ENCODE assay signal across 12 mouse cellular contexts in genomic region chr11:102608691-102609090, GRCm38 (mm10). TPM values are rescaled to one million over a fixed set of nuclear protein-coding genes. Genes with fewer than 3 reads are reported as not detected.
DNase-seq lines count a peak whose midpoint lies in the region; ATAC-seq lines count a peak whose summit lies in the region.
"Had no signal": no experiment of that assay in that cellular context is flagged by ENCODE, and none has a peak within 500 bp of the region (broad histone marks: within the 10 kb centered on the region; RNA-seq: fewer than 3 reads in every experiment).

No protein-coding gene starts in this region.

- 25% methylated on average over 4 of the region's 4 CpGs for WGBS in heart, embryonic 12.5 days
- 15% methylated on average over 4 of the region's 4 CpGs for WGBS in embryonic facial prominence, embryonic 10.5 days
- WGBS in forebrain, embryonic 15.5 days = 15% methylated on average over 4 of the region's 4 CpGs
- 16% methylated on average over 4 of the region's 4 CpGs for WGBS in limb, embryonic 15.5 days

- H3K4me3 ChIP-seq in heart, embryonic 12.5 days = peak overlapping the region; percentile 90
- H3K4me3 ChIP-seq in embryonic facial prominence, embryonic 10.5 days = peak overlapping the region; percentile 87
- H3K4me3 ChIP-seq in forebrain, embryonic 15.5 days = peak overlapping the region; percentile 82
- H3K4me3 ChIP-seq in limb, embryonic 15.5 days = peak overlapping the region; percentile 84
- H3K4me3 ChIP-seq: left cerebral cortex, adult 2 months had no signal

- H3K4me1 ChIP-seq in heart, embryonic 12.5 days (replicated peaks) = peaks cover 41% of the 10 kb centered on the region
- H3K4me1 ChIP-seq in embryonic facial prominence, embryonic 10.5 days = peaks cover 46% of the 10 kb centered on the region
- H3K4me1 ChIP-seq in forebrain, embryonic 15.5 days = peaks cover 45% of the 10 kb centered on the region
- H3K4me1 ChIP-seq in limb, embryonic 15.5 days = peaks cover 42% of the 10 kb centered on the region

- intact Hi-C loops in left cerebral cortex, postnatal 25 days (cut with DNase I) = no loop called here

- H3K36me3 ChIP-seq in heart, embryonic 12.5 days = 0 out of 2 replicates have a peak, but pooled peaks cover 4% of the 10 kb centered on the region
- H3K36me3 ChIP-seq in embryonic facial prominence, embryonic 10.5 days (replicated peaks) = peaks cover 15% of the 10 kb centered on the region
- no peaks in the 10 kb centered on the region for H3K36me3 ChIP-seq in forebrain, embryonic 15.5 days
- H3K36me3 ChIP-seq in limb, embryonic 15.5 days = no peaks in the 10 kb centered on the region

- peak overlapping the region; percentile 77 for H3K4me2 ChIP-seq in heart, embryonic 12.5 days
- peak overlapping the region; percentile 85 for H3K4me2 ChIP-seq in forebrain, embryonic 15.5 days (replicated peaks)
- peak overlapping the region; percentile 63 for H3K4me2 ChIP-seq in limb, embryonic 15.5 days

- ATAC-seq in heart, embryonic 12.5 days (ENCODE audit: insufficient number of reproducible peaks, low FRiP score) = no peak
- ATAC-seq in forebrain, embryonic 15.5 days (replicated peaks) = no peak
- ATAC-seq in limb, embryonic 15.5 days (ENCODE audit: insufficient number of reproducible peaks, low FRiP score, low TSS enrichment, low read depth) = no peak

- H3K9me3 ChIP-seq in heart, embryonic 12.5 days (replicated peaks) = no peaks in the 10 kb centered on the region
- no peaks in the 10 kb centered on the region for H3K9me3 ChIP-seq in embryonic facial prominence, embryonic 10.5 days
- no peaks in the 10 kb centered on the region for H3K9me3 ChIP-seq in forebrain, embryonic 15.5 days
- H3K9me3 ChIP-seq in limb, embryonic 15.5 days = no peaks in the 10 kb centered on the region

- DNase-seq in heart, postnatal 4 days = no peak
- peak; percentile 26 for DNase-seq in embryonic facial prominence, embryonic 10.5 days (ENCODE audit: low spot score)
- DNase-seq in left cerebral cortex, postnatal 25 days (ENCODE audit: low spot score in 2 of 2) = no peak
- DNase-seq in adrenal gland, postnatal 4 days (ENCODE audit: low spot score in 2 of 2) = no peak
- DNase-seq in spleen, adult 18-20 months = no peak
- DNase-seq: thymus, postnatal 25 days had no signal

- H3K9ac ChIP-seq in heart, embryonic 12.5 days = peak overlapping the region; percentile 96
- H3K9ac ChIP-seq in forebrain, embryonic 15.5 days (replicated peaks) = peak overlapping the region; percentile 82; the same call in 1 of the 2 replicates
- H3K9ac ChIP-seq in limb, embryonic 15.5 days = peak overlapping the region; percentile 31; the same call in 1 of the 2 replicates

- H3K27me3 ChIP-seq in heart, embryonic 12.5 days (replicated peaks) = no peaks in the 10 kb centered on the region
- H3K27me3 ChIP-seq in embryonic facial prominence, embryonic 10.5 days (replicated peaks; ENCODE audit: low read depth, poor library complexity, severe bottlenecking) = peaks cover 10% of the 10 kb centered on the region
- no peaks in the 10 kb centered on the region for H3K27me3 ChIP-seq in forebrain, embryonic 15.5 days
- H3K27me3 ChIP-seq in limb, embryonic 15.5 days = no peaks in the 10 kb centered on the region

- H3K27ac ChIP-seq in heart, embryonic 12.5 days (ENCODE audit: poor library complexity, severe bottlenecking) = peak overlapping the region; percentile 89
- H3K27ac ChIP-seq in embryonic facial prominence, embryonic 10.5 days (replicated peaks) = peak overlapping the region; percentile 99
- peak overlapping the region; percentile 41; the same call in 1 of the 2 replicates for H3K27ac ChIP-seq in forebrain, embryonic 15.5 days (replicated peaks)
- H3K27ac ChIP-seq in limb, embryonic 15.5 days = peak overlapping the region; percentile 99
- H3K27ac ChIP-seq: left cerebral cortex, adult 2 months had no signal

RNA-seq across cellular contexts. Expression of gene Fzd2, which starts 4.5 kb away (rescaled TPM):
- polyA plus RNA-seq in heart, embryonic 12.5 days (2016; fragmentation: Nextera tagmentation; extraction: Ambion mirVana) = 32.0 and 33.8 TPM in 2 replicates
- 10 to 100 TPM; 21.9 TPM for total RNA-seq in heart, postnatal 4 days (2021)
- 45.8 and 49.0 TPM in 2 replicates for polyA plus RNA-seq in embryonic facial prominence, embryonic 10.5 days (2016; fragmentation: Nextera tagmentation; extraction: Ambion mirVana)
- 18.4 and 20.3 TPM in 2 replicates for polyA plus RNA-seq in forebrain, embryonic 15.5 days (2015; fragmentation: Nextera tagmentation; extraction: Ambion mirVana)
- polyA plus RNA-seq in limb, embryonic 15.5 days (2015; fragmentation: Nextera tagmentation; extraction: Ambion mirVana) = 41.0 and 48.5 TPM in 2 replicates
- total RNA-seq in left cerebral cortex, postnatal 25 days (2021) = 10 to 100 TPM in 1 of 2 experiments, 1 to 10 TPM in 1; 9.3 to 11.3 TPM
- 10 to 100 TPM; 11.9 to 16.3 TPM for total RNA-seq in adrenal gland, postnatal 4 days (2021)
- total RNA-seq: granulocyte monocyte progenitor cell, adult 5-6 weeks; megakaryocyte, adult 5-6 weeks had no signal

RNA-seq across cellular contexts. Expression of gene Gm11627, which starts 29.4 kb away (rescaled TPM):
- polyA plus RNA-seq in heart, embryonic 12.5 days (2016; fragmentation: Nextera tagmentation; extraction: Ambion mirVana) = 10.9 and 11.6 TPM in 2 replicates
- total RNA-seq in heart, postnatal 4 days (2021) = 1 to 10 TPM; 4.4 to 5.3 TPM
- polyA plus RNA-seq in embryonic facial prominence, embryonic 10.5 days (2016; fragmentation: Nextera tagmentation; extraction: Ambion mirVana) = 5.3 and 6.2 TPM in 2 replicates
- polyA plus RNA-seq in forebrain, embryonic 15.5 days (2015; fragmentation: Nextera tagmentation; extraction: Ambion mirVana) = 8.2 and 10.1 TPM in 2 replicates
- 10.7 and 11.3 TPM in 2 replicates for polyA plus RNA-seq in limb, embryonic 15.5 days (2015; fragmentation: Nextera tagmentation; extraction: Ambion mirVana)
- 1 to 10 TPM; 3.8 to 6.0 TPM for total RNA-seq in left cerebral cortex, postnatal 25 days (2021)
- total RNA-seq in adrenal gland, postnatal 4 days (2021) = 1 to 10 TPM; 1.4 to 1.9 TPM
- total RNA-seq: granulocyte monocyte progenitor cell, adult 5-6 weeks; megakaryocyte, adult 5-6 weeks had no signal

RNA-seq across cellular contexts. Expression of gene Gpatch8, which starts 52.5 kb away (rescaled TPM):
- polyA plus RNA-seq in heart, embryonic 12.5 days (2016; fragmentation: Nextera tagmentation; extraction: Ambion mirVana) = 38.9 and 42.7 TPM in 2 replicates
- total RNA-seq in heart, postnatal 4 days (2021) = 10 to 100 TPM; 29.5 to 29.7 TPM
- polyA plus RNA-seq in embryonic facial prominence, embryonic 10.5 days (2016; fragmentation: Nextera tagmentation; extraction: Ambion mirVana) = 74.6 and 76.7 TPM in 2 replicates
- polyA plus RNA-seq in forebrain, embryonic 15.5 days (2015; fragmentation: Nextera tagmentation; extraction: Ambion mirVana) = 77.6 and 80.8 TPM in 2 replicates
- 46.2 and 56.5 TPM in 2 replicates for polyA plus RNA-seq in limb, embryonic 15.5 days (2015; fragmentation: Nextera tagmentation; extraction: Ambion mirVana)
- 10 to 100 TPM; 46.6 to 55.7 TPM for total RNA-seq in left cerebral cortex, postnatal 25 days (2021)
- total RNA-seq in adrenal gland, postnatal 4 days (2021) = 10 to 100 TPM; 41.5 to 45.8 TPM

RNA-seq across cellular contexts. Expression of gene Meioc, which starts 54.8 kb away (rescaled TPM):
- polyA plus RNA-seq in heart, embryonic 12.5 days (2016; fragmentation: Nextera tagmentation; extraction: Ambion mirVana) = 1.6 and 2.0 TPM in 2 replicates
- total RNA-seq in heart, postnatal 4 days (2021) = under 1 TPM; 0.09 to 0.33 TPM
- polyA plus RNA-seq in embryonic facial prominence, embryonic 10.5 days (2016; fragmentation: Nextera tagmentation; extraction: Ambion mirVana) = 0.39 and 0.40 TPM in 2 replicates
- 0.08 and 0.10 TPM in 2 replicates for polyA plus RNA-seq in forebrain, embryonic 15.5 days (2015; fragmentation: Nextera tagmentation; extraction: Ambion mirVana)
- polyA plus RNA-seq in limb, embryonic 15.5 days (2015; fragmentation: Nextera tagmentation; extraction: Ambion mirVana) = 0.81 and 0.90 TPM in 2 replicates
- total RNA-seq in left cerebral cortex, postnatal 25 days (2021) = not detected
- total RNA-seq in adrenal gland, postnatal 4 days (2021) = under 1 TPM in 1 of 2 experiments, not detected in 1; 0.11 TPM
- total RNA-seq: granulocyte monocyte progenitor cell, adult 5-6 weeks; left cerebral cortex, adult 2 months; megakaryocyte, adult 5-6 weeks had no signal

Comparison
In these comparisons a context has a peak if more than half of its experiments do, and no peak if none do; other contexts are left out.
1. H3K27ac ChIP-seq: peak in every context shown above with its lines; median percentile 99 in embryonic facial prominence, embryonic 10.5 days; 99 in limb, embryonic 15.5 days; 89 in heart, embryonic 12.5 days; 41 in forebrain, embryonic 15.5 days.
2. H3K9ac ChIP-seq: peak in every context shown above with its lines; median percentile 96 in heart, embryonic 12.5 days; 82 in forebrain, embryonic 15.5 days; 31 in limb, embryonic 15.5 days.